8 mouse cellular contexts compared by ENCODE assay signal in genomic region chr11:70410297-70410643, GRCm38 (mm10). TPM values are rescaled to one million over a fixed set of nuclear protein-coding genes. Genes with fewer than 3 reads are reported as not detected.
DNase-seq lines count a peak whose midpoint lies in the region; ATAC-seq and TF ChIP-seq lines count a peak whose summit lies in the region.

No protein-coding gene starts in this region.

- whole genome bisulfite sequencing in heart, embryonic 12.5 days = 61% methylated on average over 6 of the region's 6 CpGs

- H3K27me3 ChIP-seq in heart, embryonic 12.5 days (replicated peaks) = 0 out of 2 replicates have a peak, but pooled peaks cover 2% of the 10 kb centered on the region

- peaks cover 20% of the 10 kb centered on the region for H3K4me1 ChIP-seq in heart, embryonic 12.5 days (replicated peaks)
- H3K4me1 ChIP-seq in ES-E14 (ENCODE audit: control insufficient read depth in 2 of 2, insufficient read depth in 2 of 2, low read length in 2 of 2, poor library complexity in 1 of 2) = peaks cover 3 to 9% of the 10 kb centered on the region in 2 experiments; a peak in 2 of 4 replicates

- H3K4me3 ChIP-seq in heart, embryonic 12.5 days = peak overlapping the region; percentile 92
- 0 out of 4 replicates have a peak overlapping the region, but pooled peaks of 1 of the 2 experiments have one; percentile 5 for H3K4me3 ChIP-seq in ES-E14 (ENCODE audit: insufficient read depth in 1 of 2, low read depth in 1 of 2, low read length in 2 of 2, poor library complexity in 1 of 2, severe bottlenecking in 1 of 2)

- peak overlapping the region; percentile 97; the same call in 1 of the 2 replicates for H3K9ac ChIP-seq in heart, embryonic 12.5 days
- H3K9ac ChIP-seq in ES-E14 (ENCODE audit: insufficient read depth, low read depth, low read length, poor library complexity, severe bottlenecking) = peak overlapping the region; percentile 50; the same call in 1 of the 2 replicates

- in situ Hi-C loops in ES-E14 (cut with MboI; ENCODE audit: low sequenced_read_pairs in 2 of 2, unreplicated experiment in 2 of 2) = no loop called here

- no peaks in the 10 kb centered on the region for H3K9me3 ChIP-seq in heart, embryonic 12.5 days (replicated peaks)
- H3K9me3 ChIP-seq in ES-E14 (ENCODE audit: control insufficient read depth, insufficient read depth, low read depth, low read length) = no peaks in the 10 kb centered on the region

- H3K27ac ChIP-seq in heart, embryonic 12.5 days (ENCODE audit: poor library complexity, severe bottlenecking) = peak overlapping the region; percentile 55
- peak overlapping the region; percentile 68 for H3K27ac ChIP-seq in ES-E14 (ENCODE audit: insufficient read depth, low read depth, low read length, poor library complexity, severe bottlenecking)

- peak overlapping the region; percentile 95 for H3K4me2 ChIP-seq in heart, embryonic 12.5 days

- no peak for ATAC-seq in heart, embryonic 12.5 days (ENCODE audit: insufficient number of reproducible peaks, low FRiP score)
- peak; percentile 13 to 28; a peak in 2 of 4 replicates for ATAC-seq in hematopoietic stem cell, adult 5-6 weeks (replicated peaks in 1 of 2; ENCODE audit: insufficient read depth in 1 of 2, low FRiP score in 2 of 2, low TSS enrichment in 1 of 2, low read depth in 1 of 2, poor library complexity in 2 of 2, severe bottlenecking in 2 of 2)
- peak; percentile 20; the same call in 1 of the 2 replicates for ATAC-seq in megakaryocyte, adult 5-6 weeks (ENCODE audit: poor library complexity, severe bottlenecking)

- H3K36me3 ChIP-seq in heart, embryonic 12.5 days = peaks cover 5% of the 10 kb centered on the region
- H3K36me3 ChIP-seq in ES-E14 (ENCODE audit: control insufficient read depth, insufficient read depth, low read length, poor library complexity, severe bottlenecking) = peaks cover 20% of the 10 kb centered on the region

- intact Hi-C loops in heart, postnatal 10 days (cut with DNase I) = loop anchor here (5.0 kb wide), 1 partner anchor 347 kb away; no protein-coding TSS in a partner anchor

- DNase-seq in heart, postnatal 10 days = no peak
- no peak for DNase-seq in ES-E14 (ENCODE audit: low read depth, low spot score)
- DNase-seq in adrenal gland, postnatal 14 days = no peak
- DNase-seq in layer of hippocampus, adult 8-10 months (ENCODE audit: low spot score in 2 of 2) = no peak
- DNase-seq in gastrocnemius, adult 8-10 months (ENCODE audit: low spot score in 2 of 2) = no peak

TF ChIP-seq in ES-E14, 5 proteins besides CTCF, POLR2A, EP300 and RAD21:
- no peak for TF ChIP-seq ZNF384 (IDR thresholded peaks at IDR 0.05; ENCODE audit: low read depth, low read length)
- TF ChIP-seq ZC3H11A (IDR thresholded peaks at IDR 0.05; ENCODE audit: borderline replicate concordance, low read depth, low read length) = no peak
- no peak for TF ChIP-seq CHD2 (IDR thresholded peaks at IDR 0.05; ENCODE audit: low read depth, low read length)
- TF ChIP-seq MAFK (IDR thresholded peaks at IDR 0.05; ENCODE audit: insufficient read depth, low read depth, low read length) = no peak
- no peak for TF ChIP-seq HCFC1 (IDR thresholded peaks at IDR 0.05; ENCODE audit: borderline replicate concordance, insufficient read depth, low read length)

RNA-seq across cellular contexts. Expression of gene Pelp1, which starts 0.4 kb away (rescaled TPM):
- polyA plus RNA-seq in heart, embryonic 12.5 days (2016; fragmentation: Nextera tagmentation; extraction: Ambion mirVana) = 28.4 and 29.3 TPM in 2 replicates
- total RNA-seq in heart, postnatal 10 days (2021) = 10 to 100 TPM; 22.3 to 26.1 TPM
- total RNA-seq in ES-E14 (2012; rRNA removed) = 76.5 and 77.5 TPM in 2 replicates
- 8.8 and 9.8 TPM in 2 replicates for total RNA-seq in hematopoietic stem cell, adult 5-6 weeks (2017)
- 12.1 and 13.2 TPM in 2 replicates for total RNA-seq in megakaryocyte, adult 5-6 weeks (2015)
- total RNA-seq in megakaryocyte, adult 5-6 weeks (2017) = 5.8 and 7.4 TPM in 2 replicates
- total RNA-seq in adrenal gland, postnatal 14 days (2021) = 23.2 and 28.9 TPM in 2 replicates
- total RNA-seq in layer of hippocampus, adult 8-10 months (2022) = 10 to 100 TPM; 32.8 to 35.6 (median 33.8) TPM
- 10 to 100 TPM; 19.6 to 23.3 (median 20.6) TPM for total RNA-seq in gastrocnemius, adult 8-10 months (2022)

RNA-seq across cellular contexts. Expression of gene Arrb2, which starts 22.2 kb away (rescaled TPM):
- polyA plus RNA-seq in heart, embryonic 12.5 days (2016; fragmentation: Nextera tagmentation; extraction: Ambion mirVana) = 13.5 TPM in 2 replicates
- 10 to 100 TPM; 13.0 to 15.1 TPM for total RNA-seq in heart, postnatal 10 days (2021)
- total RNA-seq in ES-E14 (2012; rRNA removed) = 30.6 and 43.1 TPM in 2 replicates
- total RNA-seq in hematopoietic stem cell, adult 5-6 weeks (2017) = 43.3 and 68.7 TPM in 2 replicates
- total RNA-seq in megakaryocyte, adult 5-6 weeks (2015) = 140 and 157 TPM in 2 replicates
- total RNA-seq in megakaryocyte, adult 5-6 weeks (2017) = 125 and 141 TPM in 2 replicates
- 17.5 and 32.6 TPM in 2 replicates for total RNA-seq in adrenal gland, postnatal 14 days (2021)
- 100 to 1,000 TPM in 2 of 4 experiments, 10 to 100 TPM in 2; 97.4 to 116 (median 101) TPM for total RNA-seq in layer of hippocampus, adult 8-10 months (2022)
- 1 to 10 TPM; 5.9 to 9.2 (median 7.4) TPM for total RNA-seq in gastrocnemius, adult 8-10 months (2022)

RNA-seq across cellular contexts. Expression of gene Med11, which starts 41.4 kb away (rescaled TPM):
- polyA plus RNA-seq in heart, embryonic 12.5 days (2016; fragmentation: Nextera tagmentation; extraction: Ambion mirVana) = 22.6 and 24.0 TPM in 2 replicates
- 10 to 100 TPM in 1 of 2 experiments, 1 to 10 TPM in 1; 8.2 to 13.4 TPM for total RNA-seq in heart, postnatal 10 days (2021)
- total RNA-seq in ES-E14 (2012; rRNA removed) = 29.1 and 31.2 TPM in 2 replicates
- 38.1 and 40.7 TPM in 2 replicates for total RNA-seq in hematopoietic stem cell, adult 5-6 weeks (2017)
- 42.2 and 64.0 TPM in 2 replicates for total RNA-seq in megakaryocyte, adult 5-6 weeks (2015)
- total RNA-seq in megakaryocyte, adult 5-6 weeks (2017) = 47.8 and 55.3 TPM in 2 replicates
- 18.1 and 23.3 TPM in 2 replicates for total RNA-seq in adrenal gland, postnatal 14 days (2021)
- 10 to 100 TPM; 10.6 to 16.9 (median 15.2) TPM for total RNA-seq in layer of hippocampus, adult 8-10 months (2022)
- total RNA-seq in gastrocnemius, adult 8-10 months (2022) = 1 to 10 TPM; 4.1 to 5.3 (median 4.6) TPM

RNA-seq across cellular contexts. Expression of gene Zmynd15, which starts 49.0 kb away (rescaled TPM):
- polyA plus RNA-seq in heart, embryonic 12.5 days (2016; fragmentation: Nextera tagmentation; extraction: Ambion mirVana) = 1.9 and 2.9 TPM in 2 replicates
- total RNA-seq in heart, postnatal 10 days (2021) = 1 to 10 TPM; 1.4 to 2.1 TPM
- total RNA-seq in ES-E14 (2012; rRNA removed) = 0.54 and 1.5 TPM in 2 replicates
- 0.35 TPM in 1 of 2 replicates, not detected in the other for total RNA-seq in hematopoietic stem cell, adult 5-6 weeks (2017)
- total RNA-seq in megakaryocyte, adult 5-6 weeks (2015) = 0.13 TPM in 1 of 2 replicates, not detected in the other
- 0.04 TPM in 1 of 2 replicates, not detected in the other for total RNA-seq in megakaryocyte, adult 5-6 weeks (2017)
- total RNA-seq in adrenal gland, postnatal 14 days (2021) = 1.3 and 1.5 TPM in 2 replicates
- 1 to 10 TPM in 2 of 4 experiments, under 1 TPM in 2; 0.45 to 2.0 (median 1.1) TPM for total RNA-seq in layer of hippocampus, adult 8-10 months (2022)
- under 1 TPM in 3 of 4 experiments, not detected in 1; 0.10 to 0.48 (median 0.31) TPM for total RNA-seq in gastrocnemius, adult 8-10 months (2022)

RNA-seq across cellular contexts. Expression of gene Cxcl16, which starts 49.5 kb away (rescaled TPM):
- 6.1 and 8.6 TPM in 2 replicates for polyA plus RNA-seq in heart, embryonic 12.5 days (2016; fragmentation: Nextera tagmentation; extraction: Ambion mirVana)
- 1 to 10 TPM; 7.2 to 7.7 TPM for total RNA-seq in heart, postnatal 10 days (2021)
- total RNA-seq in ES-E14 (2012; rRNA removed) = 2.9 and 6.6 TPM in 2 replicates
- total RNA-seq in hematopoietic stem cell, adult 5-6 weeks (2017) = 1.8 TPM in 1 of 2 replicates, not detected in the other
- 0.84 and 1.9 TPM in 2 replicates for total RNA-seq in megakaryocyte, adult 5-6 weeks (2015)
- total RNA-seq in megakaryocyte, adult 5-6 weeks (2017) = 1.2 and 1.7 TPM in 2 replicates
- total RNA-seq in adrenal gland, postnatal 14 days (2021) = 4.0 and 6.0 TPM in 2 replicates
- total RNA-seq in layer of hippocampus, adult 8-10 months (2022) = 1 to 10 TPM; 1.4 to 6.7 (median 3.5) TPM
- under 1 TPM; 0.54 to 0.75 (median 0.63) TPM for total RNA-seq in gastrocnemius, adult 8-10 months (2022)
